Mouse (Mus musculus) liver (tissue): ENCODE data around the gene Car12.
"Not testable (repeated sequence)": the region's sequence is repeated elsewhere in the genome, so short reads cannot be mapped to it uniquely, and the experiment has no call there.

Experiments used
- DNase-seq: peaks from one replicate; pipeline ENCODE4 v3.0.0-alpha.2; 2020; ENCODE audit warnings: mixed read lengths

The Car12 gene

GRCm38 (mm10) chr9:66784552-66784951 lies 71.1 kb downstream of the Car12 start:
- DNase-seq, result not testable (repeated sequence)

- no peak for DNase-seq
Observed at GRCm38 (mm10) chr9:66787821-66788220, 74.3 kb downstream of the Car12 start.

DNA sequence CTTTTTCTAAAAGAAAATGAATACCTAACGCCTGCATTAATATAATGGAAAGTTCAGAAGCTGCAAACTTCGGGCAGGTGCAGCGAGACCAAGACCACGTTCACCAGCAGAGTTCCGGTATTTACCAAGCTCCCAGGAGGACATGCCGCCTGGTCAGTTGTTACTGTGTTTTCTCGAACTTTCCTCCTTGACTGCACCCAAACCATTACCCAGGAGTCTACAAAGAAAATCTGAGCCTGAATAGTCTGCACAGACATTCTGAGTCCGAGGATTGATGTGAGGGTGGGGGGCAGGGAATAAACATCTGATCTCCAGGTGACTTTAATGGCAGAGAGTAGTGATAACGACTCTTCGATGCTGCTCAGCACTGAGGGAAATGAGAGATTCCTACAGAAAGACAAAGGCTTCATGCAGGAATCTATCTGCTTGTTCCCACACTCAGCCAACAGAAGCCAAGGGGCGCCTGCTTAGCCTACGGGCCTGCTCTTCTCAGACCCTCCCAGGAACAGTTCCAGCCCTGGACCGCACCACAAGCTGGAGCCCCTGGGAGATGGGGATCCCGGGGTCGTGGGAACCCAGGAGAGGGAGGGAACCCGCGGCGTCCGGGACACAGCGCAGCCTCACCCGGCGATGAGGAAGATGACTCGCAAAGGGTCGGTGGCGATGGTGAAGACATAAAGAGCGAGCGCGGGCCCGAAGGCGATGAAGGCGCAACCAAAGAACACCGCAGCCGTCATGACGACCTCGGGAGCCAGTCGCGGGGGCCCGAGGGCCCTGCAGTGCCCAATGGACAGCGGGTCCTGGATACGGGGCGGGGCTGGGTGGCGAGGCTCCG lies 81.4 kb downstream of the Car12 start:
- no peak for DNase-seq

- DNase-seq, result peak; percentile 99
Observed at GRCm38 (mm10) chr9:66795464-66796324, 82.2 kb downstream of the Car12 start, which contains the start of gene Aph1b. TSS of gene Aph1b (minus strand) at chr9:66795490.

- no peak for DNase-seq
Observed at GRCm38 (mm10) chr9:66796739-66797138, 83.3 kb downstream of the Car12 start, which contains the start of gene Gm10647. TSS of gene Gm10647 (plus strand) at chr9:66797039.

- peak; percentile 25 for DNase-seq
Observed at GRCm38 (mm10) chr9:66801947-66802346, 88.5 kb downstream of the Car12 start.

- DNase-seq, result not testable (repeated sequence)
Observed at GRCm38 (mm10) chr9:66805951-66806350, 92.5 kb downstream of the Car12 start.

DNA sequence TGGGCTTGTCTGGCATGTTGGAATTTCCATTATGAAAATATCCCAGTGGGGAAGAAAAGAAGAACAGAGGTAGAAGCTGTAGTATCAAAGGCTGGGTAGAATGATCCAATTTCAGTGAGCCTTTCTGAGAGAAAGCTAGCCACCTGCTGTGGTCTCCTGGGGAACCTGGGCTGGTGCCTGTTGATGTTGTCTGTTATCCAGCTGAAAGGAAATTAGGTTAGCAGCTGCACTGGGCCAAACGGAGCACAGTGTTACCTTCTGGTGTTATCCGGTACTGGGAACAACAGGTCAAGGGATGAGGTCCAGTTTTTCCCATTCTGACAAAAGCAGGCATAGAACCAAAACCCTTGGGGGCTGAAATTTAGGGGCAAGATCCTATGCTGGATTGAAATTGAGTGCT lies 99.9 kb downstream of the Car12 start:
- DNase-seq, result no peak
